Mouse (Mus musculus): ENCODE measurements around the gene Rhoa. TPM values are rescaled to one million over a fixed set of nuclear protein-coding genes. Genes with fewer than 3 reads are reported as not detected.
A peak's percentile ranks its signal among the peaks of the same experiment; 100 is the strongest.

Gene Rhoa
- polyA plus RNA-seq, 1 experiment from 2014 or later = 455 TPM

DNA sequence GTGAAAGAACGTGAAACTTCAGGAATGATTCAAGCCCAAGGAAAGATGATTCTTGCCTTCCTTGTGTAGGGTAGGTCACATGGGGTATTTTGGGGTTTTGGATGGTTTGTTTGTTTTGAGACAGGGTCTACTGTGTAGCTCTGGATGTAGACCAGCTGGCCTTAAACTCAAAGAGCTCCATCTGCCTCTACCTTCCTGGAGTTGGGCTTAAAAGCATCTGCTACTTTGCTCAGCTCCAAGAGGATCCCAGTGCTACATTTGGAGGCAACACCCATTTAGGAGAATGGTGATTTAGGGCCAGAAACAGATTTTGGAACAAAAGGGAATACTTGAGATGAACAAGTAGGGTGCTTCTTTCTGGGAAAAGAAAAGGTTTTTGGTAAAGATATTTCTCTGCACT is 18.9 kb downstream of the Rhoa start:
- H3K4me3 ChIP-seq (replicated peaks) = no peak overlapping the region
- H3K9ac ChIP-seq = no peak overlapping the region
- no peak for ATAC-seq (ENCODE audit: insufficient read depth, low FRiP score, low read depth)
- H3K4me2 ChIP-seq = no peak overlapping the region
- no peak overlapping the region for H3K27ac ChIP-seq
- no peaks in the 10 kb centered on the region for H3K9me3 ChIP-seq
- H3K27me3 ChIP-seq (replicated peaks) = no peaks in the 10 kb centered on the region
- no peaks in the 10 kb centered on the region; the same call in 1 of the 2 replicates for H3K4me1 ChIP-seq
- H3K36me3 ChIP-seq = peaks cover 26% of the 10 kb centered on the region
- WGBS = 73% methylated on average over 1 of the region's 1 CpGs

- Histone ChIP-seq H3K4me3 (replicated peaks) (no peak overlapping the region), H3K27ac (no peak overlapping the region), H3K27me3 (replicated peaks) (no peaks in the 10 kb centered on the region), H3K4me1 (no peaks in the 10 kb centered on the region), H3K4me2 (no peak overlapping the region), H3K36me3 (peaks cover 31% of the 10 kb centered on the region), H3K9ac (no peak overlapping the region), H3K9me3 (no peaks in the 10 kb centered on the region)
- no peak for ATAC-seq (ENCODE audit: insufficient read depth, low FRiP score, low read depth)
- WGBS = 100% methylated on average over 2 of the region's 2 CpGs
Observed at GRCm38 (mm10) chr9:108325811-108326210, 19.9 kb downstream of the Rhoa start.

DNA sequence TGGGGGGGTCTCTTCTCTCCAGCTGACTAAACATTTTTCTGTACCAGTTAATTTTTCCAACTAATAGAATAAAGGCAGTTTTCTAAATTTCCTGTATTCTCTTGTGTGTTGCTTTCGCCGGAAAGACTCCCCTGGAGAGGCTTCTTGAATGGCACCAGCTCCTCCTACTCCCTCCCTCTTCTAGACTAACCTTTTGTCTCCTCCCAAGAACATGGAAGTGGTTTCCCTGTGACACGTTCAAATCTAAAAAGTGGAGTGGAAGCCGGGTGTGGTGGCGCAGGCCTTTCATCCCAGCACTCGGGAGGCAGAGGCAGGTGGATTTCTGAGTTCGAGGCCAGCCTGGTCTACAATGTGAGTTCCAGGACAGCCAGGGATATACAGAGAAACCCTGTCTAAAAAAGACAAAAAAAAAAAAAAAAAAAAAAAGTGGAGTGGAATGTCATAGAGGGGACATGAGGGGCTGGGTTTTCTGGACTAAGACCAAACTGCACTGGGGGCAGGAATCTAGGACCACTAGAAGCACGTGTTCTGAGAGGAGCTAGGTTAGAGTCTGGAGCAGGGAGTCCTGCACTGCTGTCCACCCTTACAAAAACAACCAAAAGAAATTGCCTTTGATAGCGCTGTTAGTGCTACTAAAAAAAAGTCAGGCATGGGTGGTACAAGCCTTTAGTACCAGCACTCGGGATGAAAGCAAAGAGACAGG is 32.1 kb downstream of the Rhoa start:
- 0 out of 2 replicates have a peak overlapping the region, but pooled peaks have one; percentile 60 for H3K4me3 ChIP-seq (replicated peaks)
- H3K4me2 ChIP-seq = peak overlapping the region; percentile 64
- no peaks in the 10 kb centered on the region for H3K9me3 ChIP-seq
- no peaks in the 10 kb centered on the region for H3K27me3 ChIP-seq (replicated peaks)
- no peak for ATAC-seq (ENCODE audit: insufficient read depth, low FRiP score, low read depth)
- peak overlapping the region; percentile 93 for H3K27ac ChIP-seq
- 64% methylated on average over 10 of the region's 10 CpGs for WGBS
- H3K9ac ChIP-seq = no peak overlapping the region
- peaks cover 27% of the 10 kb centered on the region for H3K36me3 ChIP-seq
- peaks cover 18% of the 10 kb centered on the region for H3K4me1 ChIP-seq

GRCm38 (mm10) chr9:108338551-108338885 is 32.6 kb downstream of the Rhoa start:
- Histone ChIP-seq H3K4me3 (replicated peaks) (peak overlapping the region; percentile 60; the same call in 1 of the 2 replicates), H3K27ac (peak overlapping the region; percentile 93), H3K27me3 (replicated peaks) (no peaks in the 10 kb centered on the region), H3K36me3 (peaks cover 22% of the 10 kb centered on the region), H3K4me2 (peak overlapping the region; percentile 64), H3K9me3 (no peaks in the 10 kb centered on the region), H3K4me1 (peaks cover 18% of the 10 kb centered on the region), H3K9ac (no peak overlapping the region)
- 26% methylated on average over 6 of the region's 6 CpGs for WGBS
- ATAC-seq (ENCODE audit: insufficient read depth, low FRiP score, low read depth) = no peak

GRCm38 (mm10) chr9:108338886-108339781 is 33.2 kb downstream of the Rhoa start, which contains the start of gene Gpx1:
Gene Gpx1, plus strand, starts transcription at chr9:108338903.
- Histone ChIP-seq H3K27ac (peak within 1 kb of the TSS; percentile 93), H3K9ac (peak within 1 kb of the TSS; percentile 55), H3K4me1 (peaks cover 18% of the 10 kb centered on the region), H3K4me3 (replicated peaks) (peak within 1 kb of the TSS; percentile 60), H3K27me3 (replicated peaks) (no peaks in the 10 kb centered on the region), H3K36me3 (peaks cover 17% of the 10 kb centered on the region), H3K9me3 (no peaks in the 10 kb centered on the region), H3K4me2 (peak within 1 kb of the TSS; percentile 64)
- peak; percentile 95 for ATAC-seq (ENCODE audit: insufficient read depth, low FRiP score, low read depth)
- under 1% methylated on average over 49 of the region's 49 CpGs for WGBS

DNA sequence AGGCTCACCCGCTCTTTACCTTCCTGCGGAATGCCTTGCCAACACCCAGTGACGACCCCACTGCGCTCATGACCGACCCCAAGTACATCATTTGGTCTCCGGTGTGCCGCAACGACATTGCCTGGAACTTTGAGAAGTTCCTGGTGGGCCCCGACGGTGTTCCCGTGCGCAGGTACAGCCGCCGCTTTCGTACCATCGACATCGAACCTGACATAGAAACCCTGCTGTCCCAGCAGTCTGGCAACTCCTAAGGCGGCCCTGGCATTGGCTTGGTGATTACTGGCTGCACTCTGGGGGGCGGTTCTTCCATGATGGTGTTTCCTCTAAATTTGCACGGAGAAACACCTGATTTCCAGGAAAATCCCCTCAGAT is 33.9 kb downstream of the Rhoa start:
- no peaks in the 10 kb centered on the region for H3K9me3 ChIP-seq
- 7% methylated on average over 20 of the region's 20 CpGs for WGBS
- peak overlapping the region; percentile 93 for H3K27ac ChIP-seq
- H3K4me1 ChIP-seq = peaks cover 18% of the 10 kb centered on the region
- H3K27me3 ChIP-seq (replicated peaks) = no peaks in the 10 kb centered on the region
- H3K4me3 ChIP-seq (replicated peaks) = peak overlapping the region; percentile 60
- H3K36me3 ChIP-seq = peaks cover 9% of the 10 kb centered on the region
- peak overlapping the region; percentile 55 for H3K9ac ChIP-seq
- peak overlapping the region; percentile 64 for H3K4me2 ChIP-seq
- ATAC-seq (ENCODE audit: insufficient read depth, low FRiP score, low read depth) = no peak

DNA sequence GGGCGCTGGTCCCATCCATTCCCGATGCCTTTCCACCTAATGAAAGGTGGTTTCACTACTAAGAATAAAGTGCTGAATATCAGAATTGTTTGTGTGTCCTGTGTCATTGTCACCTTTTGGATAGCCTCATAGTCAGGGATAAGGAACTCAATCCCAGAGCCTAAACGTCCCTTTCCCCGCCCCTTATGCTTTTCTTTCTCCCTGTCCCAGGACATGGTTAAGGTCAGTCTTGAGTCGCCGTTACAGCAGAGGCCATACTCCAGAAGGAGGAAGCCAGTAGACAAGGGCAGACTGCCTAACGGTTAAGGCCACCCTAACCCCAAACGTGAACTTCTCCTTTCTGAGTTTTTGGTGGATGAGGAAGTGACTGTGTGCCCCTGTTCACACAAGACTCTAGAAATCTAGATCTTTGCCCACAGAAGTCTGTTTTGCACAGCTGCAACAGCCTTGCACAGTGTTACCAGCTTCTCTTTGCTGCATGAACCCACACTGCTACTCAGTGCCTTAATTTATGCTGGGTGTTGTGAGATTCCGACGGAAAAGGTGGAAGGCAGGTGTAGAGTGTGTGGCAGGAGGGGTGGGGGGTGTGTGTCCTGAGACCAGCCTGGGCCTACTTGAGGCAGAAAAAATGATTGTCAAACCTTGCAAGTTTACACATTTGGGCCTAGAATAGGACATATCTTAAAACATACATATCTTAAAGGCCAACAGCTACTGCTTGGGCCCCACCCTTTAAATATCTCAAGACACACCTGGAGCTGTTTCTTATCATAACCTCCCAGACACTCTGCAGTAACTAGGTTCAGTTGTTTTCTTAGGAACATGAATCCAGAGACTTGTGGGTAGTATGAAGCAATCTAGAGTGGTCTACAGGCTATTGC is 34.6 kb downstream of the Rhoa start:
- Histone ChIP-seq H3K27me3 (replicated peaks) (no peaks in the 10 kb centered on the region), H3K4me1 (peaks cover 18% of the 10 kb centered on the region), H3K27ac (peak overlapping the region; percentile 93), H3K9ac (peak overlapping the region; percentile 55; the same call in 1 of the 2 replicates), H3K4me3 (replicated peaks) (peak overlapping the region; percentile 60), H3K36me3 (peaks cover 3% of the 10 kb centered on the region), H3K9me3 (no peaks in the 10 kb centered on the region), H3K4me2 (peak overlapping the region; percentile 64)
- WGBS = 48% methylated on average over 10 of the region's 10 CpGs
- ATAC-seq (ENCODE audit: insufficient read depth, low FRiP score, low read depth) = peak; percentile 64

GRCm38 (mm10) chr9:108341139-108341475 is 35.2 kb downstream of the Rhoa start:
- peak overlapping the region; percentile 93 for H3K27ac ChIP-seq
- 75% methylated on average over 5 of the region's 5 CpGs for WGBS
- no peaks in the 10 kb centered on the region for H3K36me3 ChIP-seq
- no peaks in the 10 kb centered on the region for H3K27me3 ChIP-seq (replicated peaks)
- H3K4me1 ChIP-seq = peaks cover 18% of the 10 kb centered on the region
- ATAC-seq (ENCODE audit: insufficient read depth, low FRiP score, low read depth) = no peak
- peak overlapping the region; percentile 60; the same call in 1 of the 2 replicates for H3K4me3 ChIP-seq (replicated peaks)
- H3K9me3 ChIP-seq = no peaks in the 10 kb centered on the region
- H3K9ac ChIP-seq = no peak overlapping the region
- H3K4me2 ChIP-seq = peak overlapping the region; percentile 64; the same call in 1 of the 2 replicates

DNA sequence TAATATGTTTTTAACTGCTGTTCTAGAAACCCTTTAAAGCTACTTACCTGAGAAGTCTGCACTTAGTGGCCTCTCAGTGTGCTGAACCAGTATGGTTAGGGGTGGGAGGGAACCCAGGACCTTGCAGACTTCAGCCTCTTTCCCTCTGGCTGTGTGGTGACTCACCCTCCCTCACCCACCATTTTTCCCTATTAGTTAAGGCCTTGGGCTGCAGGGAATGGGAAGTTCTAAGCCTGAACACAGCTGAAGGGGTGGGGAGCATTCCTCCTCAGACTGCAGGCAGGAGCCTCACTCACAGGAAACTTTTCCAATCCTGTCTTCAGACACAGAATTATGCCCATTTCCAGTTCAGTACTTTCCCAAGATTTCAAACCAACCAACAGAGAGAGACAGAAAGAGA is 35.9 kb downstream of the Rhoa start:
- H3K9ac ChIP-seq = no peak overlapping the region
- H3K27ac ChIP-seq = peak overlapping the region; percentile 93
- H3K4me1 ChIP-seq = peaks cover 18% of the 10 kb centered on the region
- H3K36me3 ChIP-seq = no peaks in the 10 kb centered on the region
- 0 out of 2 replicates have a peak overlapping the region, but pooled peaks have one; percentile 1 for H3K4me3 ChIP-seq (replicated peaks)
- H3K4me2 ChIP-seq = peak overlapping the region; percentile 10; the same call in 1 of the 2 replicates
- H3K27me3 ChIP-seq (replicated peaks) = no peaks in the 10 kb centered on the region
- no peaks in the 10 kb centered on the region for H3K9me3 ChIP-seq
- no peak for ATAC-seq (ENCODE audit: insufficient read depth, low FRiP score, low read depth)

- WGBS = 17% methylated on average over 5 of the region's 5 CpGs
- H3K27me3 ChIP-seq (replicated peaks) = no peaks in the 10 kb centered on the region
- H3K9me3 ChIP-seq = no peaks in the 10 kb centered on the region
- H3K4me1 ChIP-seq = peaks cover 18% of the 10 kb centered on the region
- peak overlapping the region; percentile 93 for H3K27ac ChIP-seq
- no peak for ATAC-seq (ENCODE audit: insufficient read depth, low FRiP score, low read depth)
- no peak overlapping the region for H3K9ac ChIP-seq
- H3K36me3 ChIP-seq = no peaks in the 10 kb centered on the region
- H3K4me3 ChIP-seq (replicated peaks) = no peak overlapping the region
- peak overlapping the region; percentile 10; the same call in 1 of the 2 replicates for H3K4me2 ChIP-seq
Observed at GRCm38 (mm10) chr9:108342301-108342831, 36.4 kb downstream of the Rhoa start.

DNA sequence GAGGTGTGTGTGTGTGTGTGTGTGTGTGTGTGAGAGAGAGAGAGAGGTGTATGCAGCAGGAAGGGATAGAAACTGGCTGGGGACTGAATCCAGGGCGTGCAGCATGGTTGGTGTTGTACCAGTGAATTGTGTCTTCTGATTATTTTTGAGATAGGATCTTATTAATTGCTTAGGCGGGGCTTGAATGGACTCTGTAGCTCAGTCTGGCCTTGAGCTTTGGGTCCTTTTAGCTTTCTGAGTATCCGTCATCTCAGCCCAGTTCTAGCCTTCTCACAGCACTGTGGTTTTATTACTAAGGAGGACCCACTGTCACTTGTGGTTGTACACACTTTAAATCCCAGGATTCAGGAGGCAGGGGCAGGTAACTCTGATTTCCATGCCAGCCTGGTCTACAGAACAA is 37.4 kb downstream of the Rhoa start:
- ATAC-seq (ENCODE audit: insufficient read depth, low FRiP score, low read depth) = no peak
- H3K27me3 ChIP-seq (replicated peaks) = no peaks in the 10 kb centered on the region
- H3K4me1 ChIP-seq = peaks cover 16% of the 10 kb centered on the region
- H3K9ac ChIP-seq = no peak overlapping the region
- H3K27ac ChIP-seq = peak overlapping the region; percentile 54; the same call in 1 of the 2 replicates
- H3K9me3 ChIP-seq = no peaks in the 10 kb centered on the region
- no peak overlapping the region for H3K4me3 ChIP-seq (replicated peaks)
- WGBS = 63% methylated on average over 3 of the region's 3 CpGs
- H3K36me3 ChIP-seq = no peaks in the 10 kb centered on the region
- no peak overlapping the region for H3K4me2 ChIP-seq
